25 mouse cellular contexts compared by ENCODE assay signal in the genomic region with DNA sequence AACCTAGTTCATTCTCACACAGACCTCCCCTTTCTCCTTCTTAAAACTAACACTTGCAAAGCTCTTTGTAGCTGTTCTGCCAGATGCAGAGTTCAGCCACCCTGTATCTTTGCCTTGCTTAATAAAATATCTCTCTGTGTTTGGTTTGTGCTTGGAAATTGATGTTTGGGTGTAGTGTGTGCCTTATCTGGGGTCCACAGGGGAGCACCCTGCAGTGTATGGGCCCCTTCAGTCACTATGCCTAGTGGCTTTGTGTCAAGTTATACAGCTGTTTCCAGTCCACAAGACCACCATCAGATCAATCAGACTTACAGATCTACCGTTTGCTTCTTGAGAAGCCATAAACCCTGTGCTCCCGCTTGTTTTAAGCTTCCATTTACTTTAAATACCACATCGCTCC. TPM values are rescaled to one million over a fixed set of nuclear protein-coding genes. Genes with fewer than 3 reads are reported as not detected.
DNase-seq lines count a peak whose midpoint lies in the region; ATAC-seq and TF ChIP-seq lines count a peak whose summit lies in the region.
"Had no signal": no experiment of that assay in that cellular context is flagged by ENCODE, and none has a peak within 500 bp of the region (broad histone marks: within the 10 kb centered on the region; RNA-seq: fewer than 3 reads in every experiment).

No protein-coding gene starts in this region.

- H3K4me2 ChIP-seq in lung, embryonic 15.5 days: no peak overlapping the region
- peak overlapping the region; percentile 49 for H3K4me2 ChIP-seq in liver, embryonic 14.5 days (ENCODE audit: low read depth)
- H3K4me2 ChIP-seq in stomach, embryonic 15.5 days: no peak overlapping the region
- H3K4me2 ChIP-seq: embryonic facial prominence, embryonic 12.5 days; heart, embryonic 11.5 days; hindbrain, embryonic 14.5 days; kidney, embryonic 15.5 days; midbrain, embryonic 11.5 days had no signal

- H3K4me1 ChIP-seq in lung, embryonic 15.5 days: peaks cover 16% of the 10 kb centered on the region
- H3K4me1 ChIP-seq in liver, embryonic 14.5 days (replicated peaks; ENCODE audit: control insufficient read depth in 2 of 2, insufficient read depth in 2 of 2, low read length in 1 of 2): peaks cover 18 to 33% of the 10 kb centered on the region in 2 experiments
- 0 out of 2 replicates have a peak, but pooled peaks cover 4% of the 10 kb centered on the region for H3K4me1 ChIP-seq in stomach, embryonic 15.5 days
- H3K4me1 ChIP-seq: embryonic facial prominence, embryonic 12.5 days had no signal

- no peak overlapping the region for H3K4me3 ChIP-seq in lung, embryonic 15.5 days
- no peak overlapping the region for H3K4me3 ChIP-seq in liver, embryonic 14.5 days (ENCODE audit: insufficient read depth in 1 of 2, low read depth in 2 of 2, low read length in 2 of 2)
- no peak overlapping the region for H3K4me3 ChIP-seq in stomach, embryonic 15.5 days (replicated peaks)
- H3K4me3 ChIP-seq: embryonic facial prominence, embryonic 12.5 days; kidney, embryonic 15.5 days had no signal

- H3K9me3 ChIP-seq in lung, embryonic 15.5 days: no peaks in the 10 kb centered on the region
- H3K9me3 ChIP-seq in liver, embryonic 14.5 days (ENCODE audit: control insufficient read depth, low read length): no peaks in the 10 kb centered on the region
- H3K9me3 ChIP-seq in stomach, embryonic 15.5 days: no peaks in the 10 kb centered on the region
- H3K9me3 ChIP-seq: embryonic facial prominence, embryonic 12.5 days; kidney, embryonic 15.5 days had no signal

- H3K36me3 ChIP-seq in lung, embryonic 15.5 days: no peaks in the 10 kb centered on the region
- H3K36me3 ChIP-seq in liver, embryonic 14.5 days (replicated peaks; ENCODE audit: control insufficient read depth, insufficient read depth, low read depth): no peaks in the 10 kb centered on the region
- H3K36me3 ChIP-seq in stomach, embryonic 15.5 days: no peaks in the 10 kb centered on the region
- H3K36me3 ChIP-seq: embryonic facial prominence, embryonic 12.5 days; kidney, embryonic 15.5 days had no signal

- no peaks in the 10 kb centered on the region for H3K27me3 ChIP-seq in lung, embryonic 15.5 days
- no peaks in the 10 kb centered on the region for H3K27me3 ChIP-seq in liver, embryonic 14.5 days (ENCODE audit: control insufficient read depth, insufficient read depth, low read length)
- no peaks in the 10 kb centered on the region for H3K27me3 ChIP-seq in stomach, embryonic 15.5 days (replicated peaks)
- H3K27me3 ChIP-seq: embryonic facial prominence, embryonic 12.5 days; kidney, embryonic 15.5 days had no signal

- H3K9ac ChIP-seq in lung, embryonic 15.5 days: no peak overlapping the region
- peak overlapping the region; percentile 32; the same call in 1 of the 2 replicates for H3K9ac ChIP-seq in liver, embryonic 14.5 days (replicated peaks)
- no peak overlapping the region for H3K9ac ChIP-seq in stomach, embryonic 15.5 days
- H3K9ac ChIP-seq: embryonic facial prominence, embryonic 12.5 days; forebrain, postnatal 0 days; hindbrain, embryonic 14.5 days; kidney, embryonic 15.5 days had no signal

- WGBS in lung, embryonic 15.5 days: 80% methylated on average over 3 of the region's 3 CpGs
- 33% methylated on average over 3 of the region's 3 CpGs for WGBS in liver, embryonic 14.5 days (ENCODE audit: insufficient replicate concordance)
- WGBS in stomach, embryonic 15.5 days: 73% methylated on average over 3 of the region's 3 CpGs

- peak; percentile 51 for TF ChIP-seq EP300 in liver, embryonic 14.5 days (IDR thresholded peaks at IDR 0.05; ENCODE audit: low read depth)

- DNase-seq in lung, postnatal 10 days: no peak
- peak; percentile 29 for DNase-seq in liver
- DNase-seq in liver, embryonic 14.5 days (ENCODE audit: low read depth in 3 of 3, low spot score in 3 of 3): peak in 2 of 3 experiments; percentile 16 to 25
- DNase-seq in spleen, postnatal 10 days (ENCODE audit: low spot score in 2 of 2): no peak
- DNase-seq: cerebellum, adult 11-12 months; cerebellum, adult 9-11 months; embryo, embryonic 11 days; forebrain, postnatal 0 days; gastrocnemius, postnatal 10 days; heart, postnatal 36 days; right cerebral cortex, postnatal 25 days; thymus, postnatal 14 days had no signal

- ATAC-seq in lung, embryonic 15.5 days (ENCODE audit: borderline replicate concordance, extremely low read depth, low FRiP score, low TSS enrichment): no peak
- ATAC-seq in liver, embryonic 14.5 days (ENCODE audit: insufficient read depth): peak; percentile 88
- 0 out of 2 replicates have a peak, but pooled peaks have one; percentile 27 for ATAC-seq in stomach, embryonic 15.5 days (ENCODE audit: insufficient read depth, low FRiP score, low read depth)
- no peak for ATAC-seq in erythroid progenitor cell, adult 5-6 weeks (replicated peaks; ENCODE audit: low FRiP score, poor library complexity, severe bottlenecking)
- ATAC-seq: CD4-positive, CD25-positive, alpha-beta regulatory T cell, adult 4 months; forebrain, postnatal 0 days; intestine, postnatal 0 days; midbrain, embryonic 16.5 days had no signal

- no peak for TF ChIP-seq CTCF in liver, embryonic 14.5 days (IDR thresholded peaks at IDR 0.05; ENCODE audit: low read depth)

- H3K27ac ChIP-seq in lung, embryonic 15.5 days: peak overlapping the region; percentile 80
- peak overlapping the region; percentile 14; the same call in 1 of the 2 replicates for H3K27ac ChIP-seq in liver, embryonic 14.5 days
- H3K27ac ChIP-seq in stomach, embryonic 15.5 days: no peak overlapping the region
- H3K27ac ChIP-seq: embryonic facial prominence, embryonic 12.5 days; hindbrain, embryonic 14.5 days; kidney, embryonic 15.5 days had no signal

RNA-seq across cellular contexts. Expression of gene 4930550C14Rik, which starts 7.3 kb away (rescaled TPM):
- 1.7 and 1.9 TPM in 2 replicates for polyA plus RNA-seq in lung, embryonic 15.5 days (2015; fragmentation: Nextera tagmentation; extraction: Ambion mirVana)
- 0.12 and 0.64 TPM in 2 replicates for polyA plus RNA-seq in liver, embryonic 14.5 days (2012; rRNA removed)
- polyA plus RNA-seq in liver, embryonic 14.5 days (2014; fragmentation: Nextera tagmentation; extraction: Ambion mirVana): 0.86 and 2.4 TPM in 2 replicates
- polyA plus RNA-seq in stomach, embryonic 15.5 days (2015; fragmentation: Nextera tagmentation; extraction: Ambion mirVana): 0.55 and 1.0 TPM in 2 replicates
- 1.4 TPM in 1 of 2 replicates, not detected in the other for total RNA-seq in erythroid progenitor cell, adult 5-6 weeks (2015; ENCODE audit: low replicate concordance)
- total RNA-seq in erythroid progenitor cell, adult 5-6 weeks (2017; ENCODE audit: low replicate concordance): not detected in 2 replicates
- total RNA-seq: granulocyte monocyte progenitor cell, adult 5-6 weeks had no signal
- polyA plus RNA-seq: hindbrain, embryonic 14.5 days; liver, adult 2 months had no signal

RNA-seq across cellular contexts. Expression of gene Kdelc2, which starts 25.6 kb away (rescaled TPM):
- polyA plus RNA-seq in lung, embryonic 15.5 days (2015; fragmentation: Nextera tagmentation; extraction: Ambion mirVana): 49.1 and 53.0 TPM in 2 replicates
- 0.96 and 1.5 TPM in 2 replicates for polyA plus RNA-seq in liver, embryonic 14.5 days (2012; rRNA removed)
- 2.3 and 3.0 TPM in 2 replicates for polyA plus RNA-seq in liver, embryonic 14.5 days (2014; fragmentation: Nextera tagmentation; extraction: Ambion mirVana)
- polyA plus RNA-seq in stomach, embryonic 15.5 days (2015; fragmentation: Nextera tagmentation; extraction: Ambion mirVana): 30.9 and 31.0 TPM in 2 replicates
- 0.72 and 2.1 TPM in 2 replicates for total RNA-seq in erythroid progenitor cell, adult 5-6 weeks (2015; ENCODE audit: low replicate concordance)
- total RNA-seq in erythroid progenitor cell, adult 5-6 weeks (2017; ENCODE audit: low replicate concordance): 0.15 TPM in 1 of 2 replicates, not detected in the other

Comparison
In these comparisons a context has a peak if more than half of its experiments do, and no peak if none do; other contexts are left out.
1. ATAC-seq: peak in liver, embryonic 14.5 days (single experiment) and stomach, embryonic 15.5 days (single experiment); none in lung, embryonic 15.5 days (single experiment) and erythroid progenitor cell, adult 5-6 weeks (single experiment).
2. DNase-seq: peak in liver (single experiment) and liver, embryonic 14.5 days (2 of 3); none in lung, postnatal 10 days (single experiment) and spleen, postnatal 10 days (0 of 2).